Mouse (Mus musculus) liver, postnatal 0 days (tissue): ENCODE measurements around the gene Vwa5b1. TPM values are rescaled to one million over a fixed set of nuclear protein-coding genes. Genes with fewer than 3 reads are reported as not detected.

Experiments
- ATAC-seq: fragments of 200-750 bp; cut with Nextera tagmentation; 2 replicates; pipeline ENCODE4 v1.8.0; 2017; ENCODE audit warnings: mild to moderate bottlenecking, moderate library complexity
- DNase-seq: peaks from one replicate; pipeline ENCODE4 v3.0.0-alpha.2; 2016
- H3K27ac ChIP-seq: fragments of 300-500 bp; sonication (generic); 2 replicates; pipeline ENCODE4 v1.5.1; 2014; ENCODE audit warnings: antibody characterized with exemption, moderate library complexity, mild to moderate bottlenecking, low read depth
- H3K27me3 ChIP-seq: fragments of 300-500 bp; sonication (generic); 2 replicates; pipeline ENCODE4 v1.6.1; 2014; ENCODE audit warnings: low read length, control low read depth, mixed read lengths; ENCODE audit not compliant: insufficient read depth
- H3K36me3 ChIP-seq: fragments of 300-500 bp; sonication (generic); replicated peaks from 2 replicates; pipeline ENCODE4 v1.6.1; 2014; ENCODE audit warnings: mild to moderate bottlenecking, control low read depth, low read length, moderate library complexity, mixed read lengths; ENCODE audit not compliant: insufficient read depth
- H3K4me1 ChIP-seq: fragments of 300-500 bp; sonication (generic); 2 replicates; pipeline ENCODE4 v1.6.1; 2014; ENCODE audit warnings: antibody characterized with exemption, mild to moderate bottlenecking, control low read depth; ENCODE audit not compliant: insufficient read depth
- H3K4me2 ChIP-seq: fragments of 300-500 bp; sonication (generic); 2 replicates; pipeline ENCODE4 v1.6.1; 2014; ENCODE audit warnings: low read depth, mild to moderate bottlenecking, low read length, moderate library complexity, mixed read lengths
- H3K4me3 ChIP-seq: fragments of 300-500 bp; sonication (generic); 2 replicates; pipeline ENCODE4 v1.5.1; 2014; ENCODE audit warnings: low read depth, low read length
- H3K9ac ChIP-seq: fragments of 300-500 bp; sonication (generic); replicated peaks from 2 replicates; pipeline ENCODE4 v1.6.1; 2014; ENCODE audit warnings: mild to moderate bottlenecking, moderate library complexity
- H3K9me3 ChIP-seq: fragments of 300-500 bp; sonication (generic); 2 replicates; pipeline ENCODE4 v1.6.1; 2016; ENCODE audit warnings: mild to moderate bottlenecking, control low read depth, low read length, mixed read lengths
- CTCF ChIP-seq: sonication (generic); IDR thresholded peaks from 2 replicates; pipeline ENCODE4 v1.5.1; 2016; ENCODE audit warnings: antibody characterized with exemption, low read depth
- EP300 ChIP-seq: IDR thresholded peaks from 2 replicates; pipeline ENCODE4 v1.6.1; 2016; ENCODE audit warnings: antibody characterized with exemption, low read depth, mild to moderate bottlenecking
- WGBS: fragments of 180-500 bp; shearing (Covaris S2); extraction: QIAGEN DNeasy Blood & Tissue Kit; methylation state at CpG from one replicate; pipeline ENCODE4 v1.1.7; 2014; ENCODE audit not compliant: insufficient replicate concordance; 5-methylcytosine and 5-hydroxymethylcytosine counted together
- polyA plus RNA-seq: library from polyadenylated mRNA; unstranded; fragments of >200 nt; fragmentation: Nextera tagmentation; extraction: Ambion mirVana; gene quantifications from 2 replicates; pipeline ENCODE4 v1.2.1, GENCODE M21; 2015

The Vwa5b1 gene
- polyA plus RNA-seq, 1 experiment from 2014 or later: not detected

DNA sequence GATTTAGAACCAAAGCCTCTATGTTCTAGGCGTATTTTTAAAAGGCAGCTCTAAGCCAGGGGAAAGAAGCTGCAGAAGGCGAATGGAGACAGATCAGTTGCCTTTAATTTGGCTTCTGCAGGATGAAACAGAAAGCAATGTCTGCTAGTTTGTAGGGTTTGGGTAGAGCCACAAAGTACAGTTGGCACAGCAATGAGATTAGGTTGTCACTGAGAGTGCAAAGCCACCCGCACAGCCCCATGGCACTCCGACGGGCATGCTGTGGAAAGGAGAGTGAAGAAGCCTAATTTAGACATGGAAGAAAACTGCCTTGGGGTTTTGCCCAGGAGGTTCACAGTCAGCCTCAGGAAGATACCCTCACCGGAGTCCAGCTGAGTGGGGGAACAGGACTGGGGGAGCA, 105.7 kb downstream of the Vwa5b1 start:
- ATAC-seq (no peak), DNase-seq (no peak)
- H3K9ac ChIP-seq: no peak overlapping the region
- no peak overlapping the region for H3K4me2 ChIP-seq
- WGBS: 92% methylated on average over 6 of the region's 6 CpGs
- no peaks in the 10 kb centered on the region for H3K27me3 ChIP-seq
- TF ChIP-seq EP300: no peak
- no peak overlapping the region for H3K4me3 ChIP-seq
- no peaks in the 10 kb centered on the region for H3K36me3 ChIP-seq
- H3K27ac ChIP-seq: no peak overlapping the region
- H3K4me1 ChIP-seq: no peaks in the 10 kb centered on the region
- H3K9me3 ChIP-seq: no peaks in the 10 kb centered on the region

DNA sequence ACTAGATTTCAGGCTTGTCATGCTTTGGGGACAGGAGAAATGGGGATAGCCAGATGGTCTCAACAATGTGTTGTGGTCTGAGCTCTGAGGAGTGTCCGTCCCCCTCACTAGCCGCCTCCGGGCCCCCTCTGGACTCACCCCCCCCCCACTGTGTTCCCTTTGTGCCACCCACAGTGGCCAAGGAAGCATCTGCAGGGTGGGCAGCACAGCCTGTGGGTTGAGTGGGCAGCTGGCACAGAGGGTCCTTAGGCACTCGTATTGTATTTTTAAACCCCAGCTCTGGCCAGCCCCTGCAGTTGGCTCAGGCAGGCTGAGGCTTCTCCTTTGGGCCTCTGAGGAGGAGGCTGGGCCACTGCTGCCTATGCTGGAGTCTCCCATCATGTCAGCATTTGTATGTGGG, 110.0 kb downstream of the Vwa5b1 start:
- H3K4me3 ChIP-seq: no peak overlapping the region

DNA sequence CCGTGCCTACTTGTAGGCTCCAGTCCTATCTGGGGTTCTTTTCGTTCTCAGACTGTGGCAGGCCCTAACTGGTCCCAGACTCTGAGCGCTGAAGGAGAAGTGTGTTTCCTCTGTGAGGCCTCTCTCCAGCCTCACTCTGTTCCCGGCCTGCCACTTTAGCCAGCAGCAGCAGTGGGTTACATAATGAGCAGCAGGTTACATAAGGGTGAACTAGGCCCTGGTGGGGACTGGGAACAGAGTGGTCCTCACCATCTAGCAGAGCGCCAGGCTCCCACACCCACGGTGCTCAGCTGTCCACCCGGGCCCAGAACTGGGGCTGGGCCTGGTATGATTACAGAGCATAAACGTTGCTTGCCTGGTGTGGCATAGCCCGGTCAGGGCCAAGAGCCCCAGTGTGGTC, 110.9 kb downstream of the Vwa5b1 start:
- no peaks in the 10 kb centered on the region for H3K4me1 ChIP-seq
- H3K36me3 ChIP-seq: no peaks in the 10 kb centered on the region
- H3K27me3 ChIP-seq: 0 out of 2 replicates have a peak, but pooled peaks cover 3% of the 10 kb centered on the region
- no peak overlapping the region for H3K4me2 ChIP-seq
- 66% methylated on average over 9 of the region's 9 CpGs for WGBS
- no peak for TF ChIP-seq CTCF
- TF ChIP-seq EP300: no peak
- H3K4me3 ChIP-seq: no peak overlapping the region
- H3K9me3 ChIP-seq: no peaks in the 10 kb centered on the region
- H3K27ac ChIP-seq: no peak overlapping the region
- H3K9ac ChIP-seq: no peak overlapping the region
- DNase-seq (no peak), ATAC-seq (no peak)

More for the DNA sequence above, 110.0 kb downstream of the Vwa5b1 start:
- 74% methylated on average over 4 of the region's 4 CpGs for WGBS
- no peak overlapping the region for H3K27ac ChIP-seq
- no peak for ATAC-seq
- H3K4me1 ChIP-seq: no peaks in the 10 kb centered on the region
- no peak for TF ChIP-seq CTCF
- TF ChIP-seq EP300: no peak
- H3K9ac ChIP-seq: no peak overlapping the region
- no peaks in the 10 kb centered on the region for H3K36me3 ChIP-seq
- no peaks in the 10 kb centered on the region for H3K9me3 ChIP-seq
- H3K4me2 ChIP-seq: no peak overlapping the region
- DNase-seq: no peak
- H3K27me3 ChIP-seq: 0 out of 2 replicates have a peak, but pooled peaks cover 3% of the 10 kb centered on the region

DNA sequence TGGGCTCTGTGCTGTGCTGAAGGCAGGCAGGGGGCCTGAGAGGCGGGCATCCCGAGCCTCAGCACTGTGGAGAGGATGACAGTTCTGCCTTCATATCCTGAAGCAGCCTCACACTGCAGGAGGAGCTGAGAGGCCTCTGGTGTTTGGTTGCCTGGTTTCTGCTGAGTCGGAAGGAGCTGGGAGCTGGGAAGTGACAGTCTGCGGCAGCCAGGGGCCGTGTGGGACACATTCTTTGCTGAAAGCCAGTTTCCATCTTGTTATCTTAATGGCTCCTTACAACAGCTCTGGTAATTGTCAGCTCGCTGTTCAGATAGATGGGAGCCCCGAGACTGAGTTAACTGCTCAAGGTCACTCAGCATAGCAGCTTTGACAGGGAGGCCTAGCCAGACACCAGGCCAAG, 111.9 kb downstream of the Vwa5b1 start:
- WGBS: 31% methylated on average over 7 of the region's 7 CpGs
- ATAC-seq (no peak), DNase-seq (no peak)
- Histone ChIP-seq H3K36me3 (no peaks in the 10 kb centered on the region), H3K4me3 (no peak overlapping the region), H3K27me3 (0 out of 2 replicates have a peak, but pooled peaks cover 3% of the 10 kb centered on the region), H3K27ac (no peak overlapping the region), H3K9ac (no peak overlapping the region), H3K4me1 (no peaks in the 10 kb centered on the region), H3K4me2 (no peak overlapping the region), H3K9me3 (no peaks in the 10 kb centered on the region)
- TF ChIP-seq CTCF: no peak
- no peak for TF ChIP-seq EP300

DNA sequence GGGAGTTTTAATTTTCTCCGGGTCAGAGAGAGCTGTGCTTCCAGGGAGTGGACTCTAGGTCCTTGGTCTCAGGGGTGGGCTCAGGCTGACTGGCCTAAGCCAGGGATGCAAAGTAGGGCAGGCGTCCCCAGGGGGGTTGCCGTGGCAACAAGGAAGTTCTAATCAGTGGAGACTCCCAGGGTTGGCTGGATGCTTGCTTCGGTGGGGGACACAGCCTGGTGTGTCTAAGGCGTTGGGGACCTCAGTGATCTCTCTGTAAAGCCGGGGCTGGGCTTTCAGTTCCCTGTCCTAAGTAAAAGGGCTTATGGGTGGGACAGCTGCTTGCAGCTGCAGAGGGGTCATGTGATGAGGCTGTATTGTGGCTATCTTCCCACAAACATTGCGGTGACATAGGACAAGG, 113.4 kb downstream of the Vwa5b1 start:
- H3K4me1 ChIP-seq: no peaks in the 10 kb centered on the region
- DNase-seq (no peak), ATAC-seq (peak; percentile 43; the same call in 1 of the 2 replicates)
- no peak overlapping the region for H3K4me2 ChIP-seq
- no peak overlapping the region for H3K27ac ChIP-seq
- 18% methylated on average over 7 of the region's 7 CpGs for WGBS
- H3K36me3 ChIP-seq: no peaks in the 10 kb centered on the region
- TF ChIP-seq CTCF (no peak), EP300 (no peak)
- no peak overlapping the region for H3K9ac ChIP-seq
- H3K4me3 ChIP-seq: no peak overlapping the region
- 0 out of 2 replicates have a peak, but pooled peaks cover 3% of the 10 kb centered on the region for H3K27me3 ChIP-seq
- no peaks in the 10 kb centered on the region for H3K9me3 ChIP-seq

DNA sequence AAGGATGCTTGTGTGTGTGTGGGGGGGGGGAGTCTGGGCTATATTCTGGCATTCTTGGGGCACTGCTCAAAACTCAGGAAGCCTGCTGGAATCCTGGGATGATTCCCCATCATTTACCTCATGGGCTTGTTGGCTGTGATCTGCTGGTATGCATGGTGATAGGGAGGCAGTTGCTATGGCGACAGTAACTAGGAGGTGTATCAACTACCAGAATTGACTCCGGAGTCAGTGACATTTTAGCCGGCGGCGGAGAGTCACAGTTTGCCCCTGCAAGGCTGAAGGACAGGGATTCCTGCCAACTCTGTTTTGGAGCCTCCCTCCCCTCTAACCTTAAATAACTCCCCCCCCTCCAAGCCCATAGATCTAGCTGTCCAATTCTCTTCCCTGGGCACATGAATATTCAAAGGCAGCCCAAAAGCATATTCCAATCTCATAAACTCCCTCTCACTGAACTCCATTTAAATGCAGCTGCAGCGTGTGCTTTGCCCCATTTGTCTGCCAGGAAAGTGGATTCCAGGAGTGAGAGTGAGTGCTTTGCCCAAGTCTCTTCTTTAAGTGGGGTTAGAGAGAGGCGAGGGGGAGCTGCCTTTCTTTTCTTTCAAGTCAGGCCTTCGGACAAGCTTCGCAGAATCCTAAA, 118.4 kb downstream of the Vwa5b1 start:
- no peak for ATAC-seq
- WGBS: 47% methylated on average over 9 of the region's 9 CpGs

More for the DNA sequence above, 118.4 kb downstream of the Vwa5b1 start:
- no peak for DNase-seq
- Histone ChIP-seq H3K9ac (no peak overlapping the region), H3K9me3 (no peaks in the 10 kb centered on the region), H3K36me3 (no peaks in the 10 kb centered on the region), H3K27ac (no peak overlapping the region), H3K27me3 (0 out of 2 replicates have a peak, but pooled peaks cover under 1% of the 10 kb centered on the region), H3K4me3 (no peak overlapping the region), H3K4me2 (no peak overlapping the region), H3K4me1 (peaks cover 3% of the 10 kb centered on the region; the same call in 1 of the 2 replicates)
- no peak for TF ChIP-seq EP300
- no peak for TF ChIP-seq CTCF
